Mouse (Mus musculus) forebrain, embryonic 12.5 days (tissue): Measurements from ENCODE around the gene Pde1b. TPM values are rescaled to one million over a fixed set of nuclear protein-coding genes. Genes with fewer than 3 reads are reported as not detected.
A peak's percentile ranks its signal among the peaks of the same experiment; 100 is the strongest.

ENCODE experiments used
- ATAC-seq: fragments of 200-750 bp; cut with Nextera tagmentation; 2 replicates; pipeline ENCODE4 v1.8.0; 2017; ENCODE audit warnings: moderate TSS enrichment; ENCODE audit not compliant: low FRiP score
- H3K27ac ChIP-seq: fragments of 300-500 bp; sonication (generic); 2 replicates; pipeline ENCODE4 v1.5.1; 2016; ENCODE audit warnings: mild to moderate bottlenecking
- H3K27me3 ChIP-seq: fragments of 300-500 bp; sonication (generic); 2 replicates; pipeline ENCODE4 v1.6.1; 2016; ENCODE audit warnings: mild to moderate bottlenecking
- H3K36me3 ChIP-seq: fragments of 300-500 bp; sonication (generic); replicated peaks from 2 replicates; pipeline ENCODE4 v1.6.1; 2016; ENCODE audit warnings: mild to moderate bottlenecking
- H3K4me1 ChIP-seq: fragments of 300-500 bp; sonication (generic); 2 replicates; pipeline ENCODE4 v1.6.1; 2016
- H3K4me2 ChIP-seq: fragments of 300-500 bp; sonication (generic); 2 replicates; pipeline ENCODE4 v1.6.1; 2016; ENCODE audit warnings: mild to moderate bottlenecking, moderate library complexity
- H3K4me3 ChIP-seq: fragments of 300-500 bp; sonication (generic); replicated peaks from 2 replicates; pipeline ENCODE4 v1.5.1; 2016; ENCODE audit warnings: mild to moderate bottlenecking
- H3K9ac ChIP-seq: fragments of 300-500 bp; sonication (generic); 2 replicates; pipeline ENCODE4 v1.6.1; 2016; ENCODE audit warnings: mild to moderate bottlenecking
- H3K9me3 ChIP-seq: fragments of 300-500 bp; sonication (generic); 2 replicates; pipeline ENCODE4 v1.6.1; 2016
- WGBS: fragments of 180-500 bp; shearing (Covaris S2); methylation state at CpG from one replicate; pipeline ENCODE4 v1.1.7; 2016; 5-methylcytosine and 5-hydroxymethylcytosine counted together
- polyA plus RNA-seq: library from polyadenylated mRNA; unstranded; fragments of >200 nt; fragmentation: Nextera tagmentation; extraction: Ambion mirVana; gene quantifications from 2 replicates; pipeline ENCODE4 v1.2.1, GENCODE M21; 2016

The Pde1b gene
- polyA plus RNA-seq, 1 experiment from 2014 or later = 42.7 TPM

GRCm38 (mm10) chr15:103537011-103537821 is 34.4 kb downstream of the Pde1b start:
- Histone ChIP-seq H3K9ac (peak overlapping the region; percentile 75), H3K9me3 (no peaks in the 10 kb centered on the region), H3K27ac (0 out of 2 replicates have a peak overlapping the region, but pooled peaks have one; percentile 26), H3K4me3 (peak overlapping the region; percentile 69), H3K36me3 (no peaks in the 10 kb centered on the region), H3K4me2 (peak overlapping the region; percentile 90), H3K4me1 (peaks cover 22% of the 10 kb centered on the region), H3K27me3 (peaks cover 29% of the 10 kb centered on the region; the same call in 1 of the 2 replicates)
- peak; percentile 62 for ATAC-seq
- WGBS = 1% methylated on average over 37 of the region's 37 CpGs

- peak; percentile 92 for ATAC-seq
- Histone ChIP-seq H3K4me2 (peak within 1 kb of the TSS; percentile 90), H3K4me1 (peaks cover 22% of the 10 kb centered on the region), H3K27ac (0 out of 2 replicates have a peak within 1 kb of the TSS, but pooled peaks have one; percentile 26), H3K27me3 (peaks cover 29% of the 10 kb centered on the region; the same call in 1 of the 2 replicates), H3K36me3 (no peaks in the 10 kb centered on the region), H3K9me3 (no peaks in the 10 kb centered on the region), H3K9ac (peak within 1 kb of the TSS; percentile 75), H3K4me3 (peak within 1 kb of the TSS; percentile 69)
- WGBS = 0% methylated on average over 35 of the region's 36 CpGs
Measured at GRCm38 (mm10) chr15:103537822-103538213, 35.0 kb downstream of the Pde1b start, which contains the start of gene Ppp1r1a. TSS of gene Ppp1r1a (minus strand) at chr15:103538003.

- H3K4me1 ChIP-seq = peaks cover 22% of the 10 kb centered on the region
- ATAC-seq = no peak
- no peak overlapping the region for H3K27ac ChIP-seq
- no peak overlapping the region for H3K4me2 ChIP-seq
- H3K9me3 ChIP-seq = no peaks in the 10 kb centered on the region
- no peak overlapping the region for H3K9ac ChIP-seq
- H3K27me3 ChIP-seq = peaks cover 29% of the 10 kb centered on the region; the same call in 1 of the 2 replicates
- H3K4me3 ChIP-seq = no peak overlapping the region
- 66% methylated on average over 2 of the region's 2 CpGs for WGBS
- no peaks in the 10 kb centered on the region for H3K36me3 ChIP-seq
Measured at GRCm38 (mm10) chr15:103539259-103539658, 36.4 kb downstream of the Pde1b start.

GRCm38 (mm10) chr15:103540646-103541045 is 37.8 kb downstream of the Pde1b start:
- 83% methylated on average over 1 of the region's 1 CpGs for WGBS
- no peak overlapping the region for H3K27ac ChIP-seq
- no peaks in the 10 kb centered on the region for H3K9me3 ChIP-seq
- no peak overlapping the region for H3K4me3 ChIP-seq
- no peak for ATAC-seq
- H3K36me3 ChIP-seq = no peaks in the 10 kb centered on the region
- H3K4me2 ChIP-seq = no peak overlapping the region
- H3K9ac ChIP-seq = no peak overlapping the region
- H3K27me3 ChIP-seq = peaks cover 22% of the 10 kb centered on the region; the same call in 1 of the 2 replicates
- peaks cover 18% of the 10 kb centered on the region for H3K4me1 ChIP-seq

- Histone ChIP-seq H3K27me3 (peaks cover 18% of the 10 kb centered on the region; the same call in 1 of the 2 replicates), H3K36me3 (no peaks in the 10 kb centered on the region), H3K4me1 (peaks cover 8% of the 10 kb centered on the region), H3K27ac (no peak overlapping the region), H3K9me3 (no peaks in the 10 kb centered on the region), H3K4me2 (no peak overlapping the region), H3K4me3 (no peak overlapping the region), H3K9ac (no peak overlapping the region)
- ATAC-seq = no peak
Measured at GRCm38 (mm10) chr15:103542526-103542925, 39.7 kb downstream of the Pde1b start.

- H3K27me3 ChIP-seq = no peaks in the 10 kb centered on the region
- WGBS = 85% methylated on average over 3 of the region's 3 CpGs
- H3K4me2 ChIP-seq = no peak overlapping the region
- no peak overlapping the region for H3K9ac ChIP-seq
- no peak overlapping the region for H3K27ac ChIP-seq
- no peaks in the 10 kb centered on the region for H3K36me3 ChIP-seq
- H3K4me3 ChIP-seq = no peak overlapping the region
- no peak for ATAC-seq
- H3K9me3 ChIP-seq = no peaks in the 10 kb centered on the region
- H3K4me1 ChIP-seq = no peaks in the 10 kb centered on the region
Measured at GRCm38 (mm10) chr15:103547983-103548382, 45.1 kb downstream of the Pde1b start.

- H3K4me2 ChIP-seq = no peak overlapping the region
- 95% methylated on average over 1 of the region's 1 CpGs for WGBS
- H3K4me1 ChIP-seq = no peaks in the 10 kb centered on the region
- no peaks in the 10 kb centered on the region for H3K36me3 ChIP-seq
- no peak for ATAC-seq
- no peak overlapping the region for H3K27ac ChIP-seq
- no peak overlapping the region for H3K9ac ChIP-seq
- H3K9me3 ChIP-seq = no peaks in the 10 kb centered on the region
- H3K27me3 ChIP-seq = no peaks in the 10 kb centered on the region
- no peak overlapping the region for H3K4me3 ChIP-seq
Measured at GRCm38 (mm10) chr15:103549475-103549874, 46.6 kb downstream of the Pde1b start.

GRCm38 (mm10) chr15:103551053-103551452 is 48.2 kb downstream of the Pde1b start:
- Histone ChIP-seq H3K4me3 (no peak overlapping the region), H3K9me3 (no peaks in the 10 kb centered on the region), H3K27ac (no peak overlapping the region), H3K36me3 (no peaks in the 10 kb centered on the region), H3K4me1 (no peaks in the 10 kb centered on the region), H3K4me2 (no peak overlapping the region), H3K27me3 (no peaks in the 10 kb centered on the region), H3K9ac (no peak overlapping the region)
- ATAC-seq = 0 out of 2 replicates have a peak, but pooled peaks have one; percentile 23
- 53% methylated on average over 1 of the region's 1 CpGs for WGBS

- peak; percentile 63; the same call in 1 of the 2 replicates for ATAC-seq
- Histone ChIP-seq H3K9me3 (no peaks in the 10 kb centered on the region), H3K27me3 (no peaks in the 10 kb centered on the region), H3K4me3 (no peak overlapping the region), H3K27ac (no peak overlapping the region), H3K9ac (no peak overlapping the region), H3K4me1 (no peaks in the 10 kb centered on the region), H3K36me3 (no peaks in the 10 kb centered on the region), H3K4me2 (no peak overlapping the region)
- 42% methylated on average over 3 of the region's 3 CpGs for WGBS
Measured at GRCm38 (mm10) chr15:103552096-103552690, 49.4 kb downstream of the Pde1b start.

- Histone ChIP-seq H3K27ac (no peak within 1 kb of the TSS), H3K27me3 (no peaks in the 10 kb centered on the region), H3K4me1 (no peaks in the 10 kb centered on the region), H3K9ac (no peak within 1 kb of the TSS), H3K4me2 (no peak within 1 kb of the TSS), H3K36me3 (no peaks in the 10 kb centered on the region), H3K4me3 (no peak within 1 kb of the TSS), H3K9me3 (no peaks in the 10 kb centered on the region)
- no peak for ATAC-seq
Measured at GRCm38 (mm10) chr15:103564981-103565380, 62.1 kb downstream of the Pde1b start, which contains the start of gene Glycam1. TSS of gene Glycam1 (minus strand) at chr15:103565081.
